Mouse (Mus musculus) left cerebral cortex, adult 11 months (tissue): ENCODE measurements around the gene Upb1.

Experiments
- DNase-seq: peaks from one replicate; pipeline ENCODE4 v3.0.0; 2022; ENCODE audit warnings: low spot score

Upb1 gene

DNA sequence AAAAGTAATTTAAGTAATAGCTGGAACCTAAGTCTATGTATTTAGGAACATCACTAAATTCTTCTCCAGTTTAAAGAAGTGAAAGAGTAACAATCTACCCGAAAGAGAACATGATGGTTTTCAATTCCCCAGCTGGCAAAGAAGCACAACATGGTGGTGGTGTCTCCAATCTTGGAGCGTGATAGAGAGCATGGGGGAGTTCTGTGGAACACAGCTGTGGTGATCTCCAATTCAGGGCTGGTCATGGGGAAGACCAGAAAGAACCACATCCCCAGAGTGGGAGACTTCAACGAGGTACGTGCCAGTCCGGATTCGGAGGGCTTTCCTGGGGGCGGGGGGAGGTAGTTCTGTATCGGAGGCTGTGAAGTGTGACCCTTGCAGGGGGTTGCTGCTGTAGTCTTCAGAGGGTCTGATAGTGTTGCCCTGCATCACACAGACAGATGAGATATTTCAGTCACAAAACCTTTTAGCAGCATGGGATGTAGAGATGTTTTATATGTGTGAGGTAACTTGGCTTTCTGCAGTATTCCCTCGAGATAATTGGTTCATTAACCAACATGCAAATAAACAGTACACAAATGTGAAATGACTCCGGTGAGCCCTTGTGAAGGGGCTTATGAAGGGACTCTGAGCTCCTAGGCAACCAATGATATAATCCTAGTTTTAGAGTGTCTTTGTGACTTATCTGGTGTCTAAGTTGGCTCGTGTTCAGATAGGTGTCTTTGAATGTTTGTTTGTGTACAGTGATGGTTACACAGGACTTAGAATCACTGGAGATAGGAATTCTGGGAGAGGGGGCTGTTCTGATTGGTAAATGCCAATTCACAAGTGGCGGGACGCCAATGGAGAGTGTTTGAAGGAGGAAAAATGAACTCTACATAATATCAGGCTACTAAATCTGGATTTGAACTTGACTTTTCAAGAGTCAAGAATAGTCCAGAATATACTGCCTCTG, 27.4 kb downstream of the Upb1 start:
- DNase-seq = no peak

- DNase-seq = no peak
Observed at GRCm38 (mm10) chr10:75429004-75429380, 28.1 kb downstream of the Upb1 start.

GRCm38 (mm10) chr10:75429522-75430146, 28.7 kb downstream of the Upb1 start:
- no peak for DNase-seq

DNA sequence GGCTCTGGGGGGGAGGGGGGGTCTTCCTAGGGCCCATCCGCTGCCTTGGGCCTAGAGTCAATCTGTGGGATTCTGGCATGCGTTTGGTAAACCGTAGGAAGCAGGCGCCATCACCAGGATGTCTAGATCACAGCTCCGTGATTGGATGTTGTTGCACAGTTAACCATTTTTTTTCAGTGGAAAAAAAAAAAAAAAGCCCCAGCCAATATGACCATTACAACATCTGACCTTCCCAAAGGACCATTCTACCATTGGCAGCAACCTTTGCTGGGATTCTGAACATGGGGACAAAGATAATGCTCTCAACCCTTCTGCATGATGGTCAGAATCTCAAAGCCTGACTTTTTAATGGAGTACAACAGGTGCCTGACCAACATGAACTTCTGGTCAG, 29.2 kb downstream of the Upb1 start:
- DNase-seq = no peak

DNA sequence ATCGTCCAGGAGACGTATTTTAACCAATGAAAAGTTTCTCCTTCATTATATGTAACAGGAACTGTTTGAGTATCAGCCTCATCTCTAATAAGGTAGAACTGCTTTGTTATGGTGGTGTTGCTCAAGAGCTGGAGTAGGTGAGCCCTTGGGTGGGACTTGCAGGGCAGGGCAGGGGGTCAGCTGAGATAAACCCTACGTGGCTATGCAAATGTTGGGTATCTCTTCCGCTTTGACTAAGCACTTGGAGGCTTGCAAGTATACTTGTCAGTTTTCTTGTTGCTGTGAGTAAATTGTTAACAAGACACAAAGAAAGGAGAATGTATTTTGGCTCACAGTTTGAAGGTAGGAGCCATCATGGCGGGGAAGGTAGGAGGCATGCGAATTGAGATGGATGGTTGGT, 29.7 kb downstream of the Upb1 start:
- DNase-seq = no peak

GRCm38 (mm10) chr10:75436604-75437217, 35.8 kb downstream of the Upb1 start:
- DNase-seq = peak; percentile 80

DNA sequence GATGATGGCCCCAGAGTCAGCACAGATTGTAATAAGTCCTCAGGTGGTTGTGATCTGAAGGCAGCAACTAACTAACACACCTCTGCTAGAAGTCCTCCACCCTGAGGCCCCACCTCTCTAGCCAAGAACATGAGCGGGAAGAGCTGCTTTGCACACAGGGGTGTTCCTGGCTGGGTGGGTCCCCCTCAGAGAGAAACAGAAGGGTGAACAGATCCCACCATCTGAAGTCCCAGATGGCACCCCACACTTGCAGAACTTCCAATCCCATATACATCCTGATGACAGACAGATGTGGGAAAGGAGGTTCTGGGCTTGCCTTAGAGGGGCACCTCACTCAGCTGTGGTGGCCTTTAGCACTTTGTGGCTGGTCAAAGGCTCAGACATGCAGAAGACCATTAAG, 36.4 kb downstream of the Upb1 start:
- DNase-seq = no peak

- no peak for DNase-seq
Observed at GRCm38 (mm10) chr10:75438132-75438810, 37.4 kb downstream of the Upb1 start.

DNA sequence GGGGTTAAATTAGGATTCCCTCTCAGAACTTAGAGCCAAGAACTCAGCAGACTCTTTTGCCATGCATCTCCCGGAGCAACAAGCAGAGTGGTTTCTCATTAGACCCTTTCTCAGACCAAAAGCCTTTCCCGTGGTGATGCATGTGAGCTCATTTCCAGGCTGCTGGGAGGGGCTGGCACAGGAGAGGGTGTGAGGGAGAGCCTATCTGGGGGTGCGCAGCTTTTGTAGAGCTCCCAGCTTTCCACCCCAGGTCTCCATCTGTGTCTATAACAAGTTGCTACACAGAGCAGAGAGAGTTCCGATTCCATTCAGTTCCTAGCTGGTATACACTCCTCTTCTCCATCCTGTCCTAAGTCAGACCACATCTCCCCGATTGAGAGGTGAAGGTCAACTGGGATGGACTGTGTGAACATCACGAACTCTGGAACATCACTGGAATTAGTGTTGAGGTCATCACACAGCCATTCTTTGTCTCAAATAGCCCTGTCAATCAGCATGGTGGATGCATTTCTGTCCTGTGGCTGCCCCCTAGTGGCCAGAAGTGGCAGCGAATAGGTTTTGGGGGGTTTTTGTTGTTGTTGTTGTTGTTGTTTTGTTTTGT, 38.4 kb downstream of the Upb1 start:
- no peak for DNase-seq

- DNase-seq = no peak
Observed at GRCm38 (mm10) chr10:75440756-75441155, 39.8 kb downstream of the Upb1 start.

- DNase-seq = no peak
Observed at GRCm38 (mm10) chr10:75441800-75442199, 40.9 kb downstream of the Upb1 start.

DNA sequence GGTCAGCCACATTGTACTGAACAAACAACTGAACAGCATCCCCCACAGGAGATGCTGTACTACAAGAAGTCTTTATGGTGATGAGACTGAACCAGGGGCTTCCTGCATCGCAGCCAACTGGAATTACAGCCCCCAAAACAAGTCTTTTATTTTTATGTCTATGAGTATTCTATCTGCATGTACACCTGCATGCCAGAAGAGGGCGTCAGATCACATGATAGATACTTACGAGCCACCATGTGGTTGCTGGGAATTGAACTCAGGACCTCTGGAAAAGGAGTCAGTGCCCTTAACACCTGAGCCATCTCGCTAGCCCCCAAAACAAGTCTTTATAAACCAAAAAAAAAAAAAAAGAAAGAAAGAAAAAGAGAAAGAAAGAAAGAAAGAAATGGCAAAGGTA, 42.1 kb downstream of the Upb1 start:
- no peak for DNase-seq

- DNase-seq = no peak
Observed at GRCm38 (mm10) chr10:75444111-75444826, 43.4 kb downstream of the Upb1 start.

- no peak for DNase-seq
Observed at GRCm38 (mm10) chr10:75445030-75445429, 44.1 kb downstream of the Upb1 start.

GRCm38 (mm10) chr10:75446501-75447083, 45.7 kb downstream of the Upb1 start:
- no peak for DNase-seq

GRCm38 (mm10) chr10:75447489-75447888, 46.6 kb downstream of the Upb1 start:
- DNase-seq = no peak

DNA sequence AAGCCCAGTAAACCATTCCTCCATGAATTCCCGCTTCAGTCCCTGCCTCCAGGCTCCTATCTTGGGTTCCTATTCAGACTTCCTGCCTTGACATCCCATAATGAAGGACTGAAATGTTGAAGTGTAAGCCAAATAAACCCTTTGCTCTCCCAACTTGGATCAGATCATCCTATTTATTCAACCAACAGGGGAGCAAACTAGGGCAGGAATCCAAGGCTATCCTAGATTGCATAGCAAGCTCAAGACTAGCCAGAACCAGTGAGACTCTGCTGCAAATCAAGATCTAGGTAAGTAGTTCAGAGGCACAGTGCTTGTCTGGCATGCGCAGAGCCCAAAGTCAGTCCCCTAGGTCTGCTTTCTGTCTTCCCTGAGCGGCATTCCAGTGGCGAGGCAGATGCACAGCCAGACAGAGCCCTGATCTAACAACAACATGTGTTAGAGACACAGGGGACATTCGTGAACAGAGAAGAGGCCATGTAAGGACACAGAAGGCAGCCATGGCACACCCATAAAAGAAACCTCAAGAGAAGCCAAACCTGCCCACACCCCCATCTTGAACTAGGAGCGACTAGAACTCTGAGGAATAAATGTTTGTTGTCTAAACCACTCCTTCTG, 48.0 kb downstream of the Upb1 start:
- no peak for DNase-seq

DNA sequence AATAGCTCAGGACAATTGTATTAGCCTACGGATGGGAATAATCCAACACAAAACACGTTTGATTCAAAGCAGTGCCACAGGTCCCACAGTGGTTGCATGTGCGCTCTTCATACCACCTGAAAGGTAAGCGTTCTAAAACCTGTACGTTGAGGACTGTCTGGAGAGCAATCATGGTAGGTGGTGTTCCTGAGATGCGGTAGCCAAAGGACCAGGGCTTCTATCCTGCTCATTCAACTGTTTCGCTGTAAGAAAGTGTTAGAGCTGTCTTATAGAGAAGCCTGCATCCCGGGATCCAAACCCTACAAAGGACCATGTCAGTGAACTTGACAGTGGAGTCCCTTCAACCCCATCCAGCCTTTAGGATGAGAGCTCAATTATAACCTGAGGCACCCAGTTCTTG, 49.4 kb downstream of the Upb1 start:
- DNase-seq = no peak

DNA sequence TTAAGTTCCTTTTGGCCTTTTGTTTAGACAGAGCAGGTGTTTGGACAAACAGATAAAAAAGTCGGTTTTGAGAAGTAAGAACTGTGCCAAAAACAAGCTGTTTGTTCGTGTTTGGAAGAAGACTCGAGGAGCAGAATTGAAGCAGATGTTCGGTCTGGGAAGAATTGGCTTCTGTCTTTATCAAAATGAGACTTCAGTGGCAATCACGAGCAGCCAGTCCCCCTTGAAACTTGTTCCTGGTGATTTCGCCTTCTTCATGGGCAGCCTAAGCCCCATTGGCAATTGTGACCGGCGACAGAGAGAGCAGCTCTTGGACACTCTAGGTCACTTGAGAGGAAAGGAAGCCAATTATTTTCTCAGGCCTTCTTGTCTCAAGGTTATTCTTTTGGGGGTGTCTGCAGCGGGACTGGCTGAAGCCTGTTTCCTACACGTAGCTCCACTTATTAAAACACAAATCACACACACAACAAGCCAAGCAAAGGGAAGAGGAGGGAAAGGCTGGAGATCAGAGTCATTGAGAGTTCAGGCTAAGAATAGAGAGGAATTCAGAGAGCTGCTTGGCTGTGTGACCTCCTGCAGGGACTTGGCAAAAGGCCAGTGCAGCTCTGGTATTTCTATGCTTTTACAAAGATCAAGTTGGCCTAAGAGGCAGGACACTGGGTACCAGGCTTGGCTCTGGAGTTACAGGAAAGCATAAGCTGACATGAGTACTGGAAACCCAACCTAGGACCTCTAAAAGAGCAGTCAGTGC, 50.3 kb downstream of the Upb1 start:
- no peak for DNase-seq
